Mouse (Mus musculus) megakaryocyte progenitor cell, adult 5-6 weeks (primary cell): ENCODE results near the gene Prr14. TPM values are rescaled to one million over a fixed set of nuclear protein-coding genes. Genes with fewer than 3 reads are reported as not detected.
"Not testable (repeated sequence)": the region's sequence is repeated elsewhere in the genome, so short reads cannot be mapped to it uniquely, and the experiment has no call there.

Source experiments
- ATAC-seq: replicated peaks from 2 replicates; pipeline ENCODE4 v1.8.0; 2016; ENCODE audit warnings: mild to moderate bottlenecking, moderate TSS enrichment, inconsistent platforms; ENCODE audit not compliant: poor library complexity
- total RNA-seq, 2 experiments: library from RNA; stranded (forward) in 1 of 2; stranded (reverse) in 1 of 2; fragments of 157-497, 149-512 nt in 1 of 2; fragments of 200-1000 nt in 1 of 2; gene quantifications; 2 replicates each; pipeline versions ENCODE4 v1.2.3 to v1.2.4; 2015 to 2017

The Prr14 gene
- total RNA-seq, 2 experiments from 2014 or later: 27.2 to 85.3 TPM

GRCm38 (mm10) chr7:127471646-127472010 lies 12.2 kb downstream of the Prr14 start:
- peak; percentile 37 for ATAC-seq

GRCm38 (mm10) chr7:127472060-127472459 lies 12.6 kb downstream of the Prr14 start:
- ATAC-seq: no peak

GRCm38 (mm10) chr7:127473705-127474104 lies 14.3 kb downstream of the Prr14 start:
- ATAC-seq: no peak

GRCm38 (mm10) chr7:127474378-127475070 lies 15.1 kb downstream of the Prr14 start:
- no peak for ATAC-seq

GRCm38 (mm10) chr7:127475186-127475740 lies 15.9 kb downstream of the Prr14 start:
- no peak for ATAC-seq

- ATAC-seq: no peak
Measured at GRCm38 (mm10) chr7:127476336-127476735, 16.9 kb downstream of the Prr14 start.

- ATAC-seq: no peak
Measured at GRCm38 (mm10) chr7:127476855-127477254, 17.4 kb downstream of the Prr14 start.

GRCm38 (mm10) chr7:127477687-127478634 lies 18.6 kb downstream of the Prr14 start:
- peak; percentile 78 for ATAC-seq

- peak; percentile 44 for ATAC-seq
Measured at GRCm38 (mm10) chr7:127478635-127479317, 19.4 kb downstream of the Prr14 start, which contains the start of gene Fbrs. Fbrs (plus strand) TSS chr7:127479199.

GRCm38 (mm10) chr7:127479318-127480225 lies 20.2 kb downstream of the Prr14 start:
- ATAC-seq: no peak

- ATAC-seq: no peak
Measured at GRCm38 (mm10) chr7:127480321-127480720, 20.9 kb downstream of the Prr14 start.

- ATAC-seq: no peak
Measured at GRCm38 (mm10) chr7:127485416-127485815, 26.0 kb downstream of the Prr14 start.

GRCm38 (mm10) chr7:127488364-127488763 lies 29.0 kb downstream of the Prr14 start:
- ATAC-seq: not testable (repeated sequence)

GRCm38 (mm10) chr7:127489982-127490381 lies 30.6 kb downstream of the Prr14 start:
- ATAC-seq: no peak

- no peak for ATAC-seq
Measured at GRCm38 (mm10) chr7:127491846-127492245, 32.4 kb downstream of the Prr14 start.

- no peak; the same call in 1 of the 2 replicates for ATAC-seq
Measured at GRCm38 (mm10) chr7:127494648-127495047, 35.2 kb downstream of the Prr14 start.

GRCm38 (mm10) chr7:127497382-127497781 lies 38.0 kb downstream of the Prr14 start:
- no peak for ATAC-seq

- peak; percentile 52 for ATAC-seq
Measured at GRCm38 (mm10) chr7:127498407-127498806, 39.0 kb downstream of the Prr14 start.

- no peak for ATAC-seq
Measured at GRCm38 (mm10) chr7:127508291-127508690, 48.9 kb downstream of the Prr14 start.

- not testable (repeated sequence) for ATAC-seq
Measured at GRCm38 (mm10) chr7:127509830-127510229, 50.4 kb downstream of the Prr14 start.
